Mouse (Mus musculus) liver, embryonic 14.5 days (tissue): ENCODE measurements around the gene Col5a2.

Source experiments
- CTCF ChIP-seq: IDR thresholded peaks from 2 replicates; pipeline ENCODE4 v1.5.1; 2016; ENCODE audit warnings: antibody characterized with exemption, low read depth, control low read depth
- EP300 ChIP-seq: IDR thresholded peaks from 2 replicates; pipeline ENCODE4 v1.6.1; 2016; ENCODE audit warnings: antibody characterized with exemption, low read depth

- no peak for TF ChIP-seq CTCF
- TF ChIP-seq EP300 = no peak
Observed at GRCm38 (mm10) chr1:45481876-45482275, 21.2 kb downstream of the Col5a2 start.
